Mouse (Mus musculus) G1E (cell line): ENCODE data around the gene Stk39.

Experiments used
- CTCF ChIP-seq: IDR thresholded peaks from 2 replicates; pipeline ENCODE4 v1.5.1; 2012; ENCODE audit warnings: low read depth, low read length, inconsistent platforms, mixed read lengths
- GATA1 ChIP-seq: IDR thresholded peaks from 2 replicates; pipeline ENCODE4 v1.6.1; 2012; ENCODE audit warnings: borderline replicate concordance, low read length, inconsistent platforms, mixed read lengths

- TF ChIP-seq CTCF (no peak), GATA1 (no peak)
Observed at GRCm38 (mm10) chr2:68376660-68377059, 95.4 kb downstream of the Stk39 start.
